Mouse (Mus musculus): ENCODE results near the gene Rab9.

The Rab9 gene

DNA sequence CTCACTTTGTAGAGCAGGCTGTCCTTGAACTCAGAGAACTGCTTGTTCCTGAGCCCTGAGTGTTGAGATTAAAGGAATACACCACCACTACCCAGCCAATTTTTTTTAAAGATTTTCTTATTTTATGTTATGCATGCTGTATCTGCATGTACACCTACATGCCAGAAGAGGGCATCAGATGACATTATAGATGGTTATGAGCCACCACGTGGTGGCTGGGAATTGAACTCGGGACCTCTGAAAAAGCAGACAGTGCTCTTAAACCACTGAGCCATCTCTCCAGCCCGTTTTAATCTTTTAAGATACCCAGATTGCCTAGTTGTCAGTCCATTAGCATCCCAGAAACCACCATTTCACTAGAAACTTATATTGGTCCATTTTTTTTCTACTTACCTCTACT, 25.3 kb downstream of the Rab9 start:
- no peak for DNase-seq (ENCODE audit: extremely low read depth, low read depth)

GRCm38 (mm10) chrX:166453532-166453931, 26.1 kb downstream of the Rab9 start:
- DNase-seq (ENCODE audit: extremely low read depth, low read depth), result no peak

DNA sequence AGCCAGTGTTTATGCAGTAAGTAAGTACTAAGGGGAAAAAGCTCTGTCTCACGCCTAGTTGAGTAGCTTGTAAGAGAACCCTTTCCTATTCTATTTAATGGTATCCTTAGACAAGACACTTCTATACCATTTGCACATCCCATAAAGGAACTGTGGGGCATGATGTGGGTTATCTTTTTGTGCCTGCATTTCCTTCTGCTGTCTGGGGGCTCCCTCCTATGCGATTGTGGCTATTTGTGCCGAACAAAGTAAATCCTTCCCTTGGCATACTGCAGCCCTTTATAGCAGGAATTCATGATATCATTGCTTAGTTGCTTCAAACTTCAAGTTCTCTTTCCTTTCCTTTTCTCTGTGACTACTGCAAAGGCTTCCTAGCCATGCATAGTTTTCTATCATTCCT, 35.1 kb downstream of the Rab9 start:
- peak; percentile 73 for DNase-seq (ENCODE audit: extremely low read depth, low read depth)

- DNase-seq (ENCODE audit: extremely low read depth, low read depth), result peak; percentile 78
These were observed 39.0 kb downstream of the Rab9 start, which contains the start of gene Ofd1 for GRCm38 (mm10) chrX:166440616-166441063. TSS of gene Ofd1 (minus strand) at chrX:166440704.

GRCm38 (mm10) chrX:166440036-166440615, 39.5 kb downstream of the Rab9 start, which contains the start of gene Trappc2:
TSS of gene Trappc2 (plus strand) at chrX:166440574.
- DNase-seq (ENCODE audit: extremely low read depth, low read depth), result peak; percentile 18

DNA sequence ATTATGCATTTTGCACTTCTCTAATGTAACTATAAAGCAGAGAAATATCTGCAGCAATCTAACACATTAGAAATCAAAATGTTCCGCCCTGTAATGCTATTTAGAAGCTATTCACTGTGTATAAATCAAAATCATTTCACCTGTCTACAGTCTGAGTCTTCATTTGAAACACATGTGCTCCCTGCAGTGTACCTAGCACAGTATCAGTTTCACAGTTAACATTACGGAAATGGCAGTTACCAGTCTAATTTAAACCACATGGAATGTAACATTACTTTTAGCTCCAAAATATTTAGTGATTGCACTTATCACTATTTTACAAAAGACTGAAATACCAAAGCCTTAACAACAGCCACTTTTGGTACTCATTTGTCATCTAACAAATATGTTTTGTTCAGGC, 44.9 kb downstream of the Rab9 start:
- no peak for DNase-seq (ENCODE audit: extremely low read depth, low read depth)

GRCm38 (mm10) chrX:166416196-166416595, 63.5 kb downstream of the Rab9 start:
- DNase-seq (ENCODE audit: extremely low read depth, low read depth), result peak; percentile 47

GRCm38 (mm10) chrX:166407865-166408264, 71.8 kb downstream of the Rab9 start:
- DNase-seq (ENCODE audit: extremely low read depth, low read depth), result no peak

All from MEL-GATA-1-ER (cell line).